Mouse (Mus musculus): Measurements from ENCODE around the gene Dlgap1. TPM values are rescaled to one million over a fixed set of nuclear protein-coding genes. Genes with fewer than 3 reads are reported as not detected.

The Dlgap1 gene
- polyA plus RNA-seq, 1 experiment: not detected

GRCm38 (mm10) chr17:70388447-70388846, 419.6 kb downstream of the Dlgap1 start:
- Histone ChIP-seq H3K27me3 (replicated peaks) (no peaks in the 10 kb centered on the region), H3K9me3 (peaks cover 22% of the 10 kb centered on the region), H3K4me1 (no peaks in the 10 kb centered on the region), H3K4me3 (replicated peaks) (no peak overlapping the region), H3K36me3 (replicated peaks; ENCODE audit: low read length) (no peaks in the 10 kb centered on the region)
- TF ChIP-seq GATA1 (IDR thresholded peaks at IDR 0.05; ENCODE audit: borderline replicate concordance, low read length) (no peak), FLI1 (IDR thresholded peaks at IDR 0.05; ENCODE audit: low read length) (no peak)

GRCm38 (mm10) chr17:70397220-70397619, 428.3 kb downstream of the Dlgap1 start:
- peaks cover 31% of the 10 kb centered on the region for H3K9me3 ChIP-seq
- no peaks in the 10 kb centered on the region for H3K4me1 ChIP-seq
- no peaks in the 10 kb centered on the region for H3K36me3 ChIP-seq (replicated peaks; ENCODE audit: low read length)
- TF ChIP-seq FLI1 (IDR thresholded peaks at IDR 0.05; ENCODE audit: low read length): no peak
- no peak for TF ChIP-seq GATA1 (IDR thresholded peaks at IDR 0.05; ENCODE audit: borderline replicate concordance, low read length)
- H3K27me3 ChIP-seq (replicated peaks): no peaks in the 10 kb centered on the region
- no peak overlapping the region for H3K4me3 ChIP-seq (replicated peaks)

GRCm38 (mm10) chr17:70397708-70398107, 428.8 kb downstream of the Dlgap1 start:
- Histone ChIP-seq H3K27me3 (replicated peaks) (no peaks in the 10 kb centered on the region), H3K9me3 (peaks cover 29% of the 10 kb centered on the region), H3K4me3 (replicated peaks) (no peak overlapping the region), H3K36me3 (replicated peaks; ENCODE audit: low read length) (no peaks in the 10 kb centered on the region), H3K4me1 (no peaks in the 10 kb centered on the region)
- TF ChIP-seq FLI1 (IDR thresholded peaks at IDR 0.05; ENCODE audit: low read length) (no peak), GATA1 (IDR thresholded peaks at IDR 0.05; ENCODE audit: borderline replicate concordance, low read length) (no peak)

GRCm38 (mm10) chr17:70401909-70402308, 433.0 kb downstream of the Dlgap1 start:
- no peak for TF ChIP-seq GATA1 (IDR thresholded peaks at IDR 0.05; ENCODE audit: borderline replicate concordance, low read length)
- no peak for TF ChIP-seq FLI1 (IDR thresholded peaks at IDR 0.05; ENCODE audit: low read length)
- Histone ChIP-seq H3K9me3 (peaks cover 13% of the 10 kb centered on the region; the same call in 1 of the 2 replicates), H3K4me3 (replicated peaks) (no peak overlapping the region), H3K27me3 (replicated peaks) (no peaks in the 10 kb centered on the region), H3K4me1 (no peaks in the 10 kb centered on the region), H3K36me3 (replicated peaks; ENCODE audit: low read length) (no peaks in the 10 kb centered on the region)

DNA sequence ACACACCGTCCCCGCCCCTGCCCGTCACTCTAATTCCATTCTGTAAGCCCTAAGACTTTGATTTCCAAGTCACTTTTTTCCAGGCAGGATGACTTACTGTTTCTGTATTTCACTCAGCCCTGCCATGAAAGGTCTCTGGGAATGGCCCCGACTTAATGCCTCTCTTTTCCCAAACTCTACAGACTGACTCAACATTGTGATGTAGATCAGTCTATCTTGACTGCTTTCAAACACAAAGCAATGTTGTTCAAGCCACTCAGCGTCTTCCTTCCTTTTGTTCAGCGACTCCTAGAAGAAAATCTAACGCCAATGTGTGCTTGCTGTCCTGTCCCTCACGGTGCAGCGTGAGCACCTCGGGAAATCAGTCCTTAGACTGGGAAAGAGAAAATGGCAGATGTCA, 434.9 kb downstream of the Dlgap1 start:
- Histone ChIP-seq H3K27me3 (replicated peaks) (no peaks in the 10 kb centered on the region), H3K36me3 (replicated peaks; ENCODE audit: low read length) (no peaks in the 10 kb centered on the region), H3K9me3 (peaks cover 15% of the 10 kb centered on the region), H3K4me1 (no peaks in the 10 kb centered on the region), H3K4me3 (replicated peaks) (no peak overlapping the region)
- TF ChIP-seq FLI1 (IDR thresholded peaks at IDR 0.05; ENCODE audit: low read length): no peak
- no peak for TF ChIP-seq GATA1 (IDR thresholded peaks at IDR 0.05; ENCODE audit: borderline replicate concordance, low read length)

DNA sequence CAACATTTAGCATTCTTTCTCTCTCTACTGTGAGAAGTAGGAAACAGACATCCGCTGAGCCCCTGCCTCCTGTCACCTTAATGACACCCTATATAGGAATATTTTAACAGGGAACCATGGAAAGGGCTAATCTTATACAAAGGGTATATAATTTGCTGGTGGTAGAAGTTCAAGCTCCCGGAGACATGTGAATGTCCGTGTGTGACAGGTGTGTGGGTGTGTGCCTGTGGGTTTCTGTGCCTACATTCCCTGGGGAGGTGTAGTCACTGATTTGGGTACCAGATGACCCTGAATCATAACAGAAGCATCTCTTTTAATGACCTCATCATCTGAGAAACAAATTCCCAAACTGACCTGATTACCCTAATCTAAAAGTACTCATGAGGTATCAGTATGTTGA, 445.3 kb downstream of the Dlgap1 start:
- Histone ChIP-seq H3K9me3 (peaks cover 12% of the 10 kb centered on the region), H3K4me3 (replicated peaks) (no peak overlapping the region), H3K36me3 (replicated peaks; ENCODE audit: low read length) (no peaks in the 10 kb centered on the region), H3K27me3 (replicated peaks) (no peaks in the 10 kb centered on the region), H3K4me1 (no peaks in the 10 kb centered on the region)
- TF ChIP-seq GATA1 (IDR thresholded peaks at IDR 0.05; ENCODE audit: borderline replicate concordance, low read length) (no peak), FLI1 (IDR thresholded peaks at IDR 0.05; ENCODE audit: low read length) (no peak)

DNA sequence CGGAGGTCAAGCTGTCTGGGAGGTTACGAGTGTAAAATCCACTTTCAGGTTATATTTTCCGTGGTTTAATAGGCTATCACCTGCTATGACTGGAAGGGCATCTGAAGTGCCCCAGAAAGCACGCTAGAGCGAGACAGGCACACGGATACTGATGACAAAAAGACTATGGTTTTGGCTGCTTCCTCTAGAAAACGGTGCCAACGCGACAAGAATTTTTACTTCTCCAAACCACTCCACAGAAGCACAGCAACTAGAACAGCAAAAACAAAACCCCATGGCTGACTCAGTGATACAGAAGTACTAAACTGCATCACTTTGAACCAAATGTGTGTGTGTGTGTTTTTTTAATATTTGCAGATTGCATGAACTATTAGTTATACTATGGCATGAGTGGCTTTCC, 459.0 kb downstream of the Dlgap1 start:
- no peak overlapping the region for H3K4me3 ChIP-seq (replicated peaks)
- H3K36me3 ChIP-seq (replicated peaks; ENCODE audit: low read length): no peaks in the 10 kb centered on the region
- H3K27me3 ChIP-seq (replicated peaks): no peaks in the 10 kb centered on the region
- peaks cover 3% of the 10 kb centered on the region; the same call in 1 of the 2 replicates for H3K4me1 ChIP-seq
- TF ChIP-seq FLI1 (IDR thresholded peaks at IDR 0.05; ENCODE audit: low read length): no peak
- no peak for TF ChIP-seq GATA1 (IDR thresholded peaks at IDR 0.05; ENCODE audit: borderline replicate concordance, low read length)
- no peaks in the 10 kb centered on the region for H3K9me3 ChIP-seq

- TF ChIP-seq FLI1 (IDR thresholded peaks at IDR 0.05; ENCODE audit: low read length) (no peak), GATA1 (IDR thresholded peaks at IDR 0.05; ENCODE audit: borderline replicate concordance, low read length) (no peak)
- H3K36me3 ChIP-seq (replicated peaks; ENCODE audit: low read length): no peaks in the 10 kb centered on the region
- H3K9me3 ChIP-seq: 0 out of 2 replicates have a peak, but pooled peaks cover 3% of the 10 kb centered on the region
- H3K4me1 ChIP-seq: peaks cover 3% of the 10 kb centered on the region; the same call in 1 of the 2 replicates
- peak overlapping the region; percentile 50 for H3K4me3 ChIP-seq (replicated peaks)
- H3K27me3 ChIP-seq (replicated peaks): no peaks in the 10 kb centered on the region
Measured at GRCm38 (mm10) chr17:70429746-70430451, 461.0 kb downstream of the Dlgap1 start.

DNA sequence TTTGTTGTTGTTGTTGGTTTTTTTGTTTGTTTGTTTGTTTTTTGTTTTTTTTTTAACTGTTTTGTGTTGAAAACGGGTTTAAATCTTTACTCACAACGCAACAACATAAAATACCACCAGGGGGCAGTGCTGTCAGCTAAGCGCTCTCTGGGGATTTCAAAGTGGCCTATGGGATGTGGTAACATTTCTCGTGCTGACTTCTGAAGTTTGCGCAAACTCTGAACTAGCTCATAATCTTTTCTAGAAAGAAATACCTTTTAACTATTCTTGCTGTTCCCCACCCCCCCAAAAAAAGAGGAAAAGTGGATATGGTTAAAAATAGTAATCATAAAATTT, 461.5 kb downstream of the Dlgap1 start:
- peaks cover 3% of the 10 kb centered on the region; the same call in 1 of the 2 replicates for H3K4me1 ChIP-seq
- no peaks in the 10 kb centered on the region for H3K36me3 ChIP-seq (replicated peaks; ENCODE audit: low read length)

DNA sequence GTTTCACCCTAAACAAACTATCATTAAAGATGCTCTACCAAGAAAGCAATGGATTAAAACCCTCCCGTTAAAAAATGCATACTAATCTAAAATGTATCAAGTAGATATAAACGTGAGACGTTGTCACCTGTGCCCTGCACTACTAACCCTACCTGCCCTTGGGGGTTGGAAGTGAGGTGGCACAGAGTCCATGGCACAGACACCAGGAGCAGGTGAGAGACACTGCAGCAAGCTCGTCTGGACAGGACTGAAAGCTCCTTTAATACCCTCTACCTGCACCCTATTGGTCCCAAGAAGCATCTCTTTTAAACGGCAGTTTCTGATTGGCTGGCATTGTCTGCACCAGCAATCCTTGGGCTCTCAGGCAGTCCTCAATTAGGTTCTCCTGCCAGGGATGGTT, 464.0 kb downstream of the Dlgap1 start:
- H3K36me3 ChIP-seq (replicated peaks; ENCODE audit: low read length): no peaks in the 10 kb centered on the region
- peaks cover 13% of the 10 kb centered on the region; the same call in 1 of the 2 replicates for H3K9me3 ChIP-seq
- TF ChIP-seq GATA1 (IDR thresholded peaks at IDR 0.05; ENCODE audit: borderline replicate concordance, low read length): no peak
- no peak for TF ChIP-seq FLI1 (IDR thresholded peaks at IDR 0.05; ENCODE audit: low read length)
- no peaks in the 10 kb centered on the region for H3K27me3 ChIP-seq (replicated peaks)
- H3K4me3 ChIP-seq (replicated peaks): no peak overlapping the region
- H3K4me1 ChIP-seq: peaks cover 3% of the 10 kb centered on the region; the same call in 1 of the 2 replicates

More for the DNA sequence above, 461.5 kb downstream of the Dlgap1 start:
- no peaks in the 10 kb centered on the region for H3K27me3 ChIP-seq (replicated peaks)
- TF ChIP-seq FLI1 (IDR thresholded peaks at IDR 0.05; ENCODE audit: low read length) (no peak), GATA1 (IDR thresholded peaks at IDR 0.05; ENCODE audit: borderline replicate concordance, low read length) (no peak)
- no peak overlapping the region for H3K4me3 ChIP-seq (replicated peaks)
- 0 out of 2 replicates have a peak, but pooled peaks cover 3% of the 10 kb centered on the region for H3K9me3 ChIP-seq
